Mouse (Mus musculus): ENCODE measurements around the gene Svs1.

GRCm38 (mm10) chr6:49019341-49019740 is 32.7 kb downstream of the Svs1 start:
- no peak for TF ChIP-seq CTCF (conservative IDR thresholded peaks at IDR 0.05; ENCODE audit: low read length)
- TF ChIP-seq NANOG (IDR thresholded peaks at IDR 0.05; ENCODE audit: borderline replicate concordance, low read length): peak; percentile 95
- no peak for TF ChIP-seq POU5F1 (IDR thresholded peaks at IDR 0.05; ENCODE audit: borderline replicate concordance, low read length)
